Mouse (Mus musculus): ENCODE measurements at regions not wholly inside any gene's neighbourhood (a gene's known extent, or its start where the extent isn't known, plus 50 kb on each side); places are given as distances from the start of the nearest gene placed in this dataset.

GRCm38 (mm10) chr16:84615683-84616082 lies 100.8 kb downstream of the A730009L09Rik start:
- no peak for ATAC-seq (ENCODE audit: insufficient number of reproducible peaks, low FRiP score)
- Histone ChIP-seq H3K36me3 (no peaks in the 10 kb centered on the region), H3K4me3 (no peak overlapping the region), H3K4me2 (no peak overlapping the region), H3K27me3 (replicated peaks) (no peaks in the 10 kb centered on the region), H3K9ac (no peak overlapping the region), H3K9me3 (replicated peaks) (no peaks in the 10 kb centered on the region), H3K4me1 (replicated peaks) (no peaks in the 10 kb centered on the region), H3K27ac (ENCODE audit: poor library complexity, severe bottlenecking) (no peak overlapping the region)
- 73% methylated on average over 7 of the region's 7 CpGs for WGBS

GRCm38 (mm10) chr16:84616132-84616531 lies 101.2 kb downstream of the A730009L09Rik start:
- WGBS: 62% methylated on average over 1 of the region's 1 CpGs

GRCm38 (mm10) chr16:84618379-84618778 lies 103.5 kb downstream of the A730009L09Rik start:
- H3K9ac ChIP-seq: no peak overlapping the region
- ATAC-seq (ENCODE audit: insufficient number of reproducible peaks, low FRiP score): no peak
- H3K4me2 ChIP-seq: no peak overlapping the region
- H3K27me3 ChIP-seq (replicated peaks): no peaks in the 10 kb centered on the region
- H3K4me3 ChIP-seq: no peak overlapping the region
- no peaks in the 10 kb centered on the region for H3K4me1 ChIP-seq (replicated peaks)
- 78% methylated on average over 2 of the region's 2 CpGs for WGBS
- no peaks in the 10 kb centered on the region for H3K9me3 ChIP-seq (replicated peaks)
- no peak overlapping the region for H3K27ac ChIP-seq (ENCODE audit: poor library complexity, severe bottlenecking)
- no peaks in the 10 kb centered on the region for H3K36me3 ChIP-seq

More at GRCm38 (mm10) chr16:84616132-84616531, 101.2 kb downstream of the A730009L09Rik start:
- H3K4me2 ChIP-seq: no peak overlapping the region
- no peaks in the 10 kb centered on the region for H3K27me3 ChIP-seq (replicated peaks)
- no peaks in the 10 kb centered on the region for H3K36me3 ChIP-seq
- no peaks in the 10 kb centered on the region for H3K4me1 ChIP-seq (replicated peaks)
- H3K4me3 ChIP-seq: no peak overlapping the region
- no peak overlapping the region for H3K27ac ChIP-seq (ENCODE audit: poor library complexity, severe bottlenecking)
- ATAC-seq (ENCODE audit: insufficient number of reproducible peaks, low FRiP score): no peak
- no peak overlapping the region for H3K9ac ChIP-seq
- no peaks in the 10 kb centered on the region for H3K9me3 ChIP-seq (replicated peaks)

- H3K9ac ChIP-seq: no peak overlapping the region
- no peaks in the 10 kb centered on the region for H3K9me3 ChIP-seq (replicated peaks)
- no peaks in the 10 kb centered on the region for H3K4me1 ChIP-seq (replicated peaks)
- no peaks in the 10 kb centered on the region for H3K27me3 ChIP-seq (replicated peaks)
- no peak overlapping the region for H3K27ac ChIP-seq (ENCODE audit: poor library complexity, severe bottlenecking)
- no peaks in the 10 kb centered on the region for H3K36me3 ChIP-seq
- H3K4me3 ChIP-seq: no peak overlapping the region
- no peak overlapping the region for H3K4me2 ChIP-seq
- ATAC-seq (ENCODE audit: insufficient number of reproducible peaks, low FRiP score): no peak
- WGBS: 77% methylated on average over 2 of the region's 2 CpGs
These were observed 105.0 kb downstream of the A730009L09Rik start for GRCm38 (mm10) chr16:84619876-84620275.

GRCm38 (mm10) chr16:84620861-84621260 lies 105.9 kb downstream of the A730009L09Rik start:
- no peak for ATAC-seq (ENCODE audit: insufficient number of reproducible peaks, low FRiP score)
- no CpG with 5 or more reads among the region's 1 CpGs for WGBS
- peak overlapping the region; percentile 29; the same call in 1 of the 2 replicates for H3K4me2 ChIP-seq
- H3K9me3 ChIP-seq (replicated peaks): no peaks in the 10 kb centered on the region
- no peaks in the 10 kb centered on the region for H3K36me3 ChIP-seq
- H3K27me3 ChIP-seq (replicated peaks): no peaks in the 10 kb centered on the region
- H3K27ac ChIP-seq (ENCODE audit: poor library complexity, severe bottlenecking): no peak overlapping the region
- H3K9ac ChIP-seq: no peak overlapping the region
- H3K4me3 ChIP-seq: peak overlapping the region; percentile 21; the same call in 1 of the 2 replicates
- H3K4me1 ChIP-seq (replicated peaks): no peaks in the 10 kb centered on the region

- Histone ChIP-seq H3K36me3 (no peaks in the 10 kb centered on the region), H3K9me3 (replicated peaks) (no peaks in the 10 kb centered on the region), H3K4me2 (peak overlapping the region; percentile 29; the same call in 1 of the 2 replicates), H3K4me3 (peak overlapping the region; percentile 21; the same call in 1 of the 2 replicates), H3K27me3 (replicated peaks) (no peaks in the 10 kb centered on the region), H3K9ac (no peak overlapping the region), H3K4me1 (replicated peaks) (no peaks in the 10 kb centered on the region), H3K27ac (ENCODE audit: poor library complexity, severe bottlenecking) (no peak overlapping the region)
- no peak for ATAC-seq (ENCODE audit: insufficient number of reproducible peaks, low FRiP score)
- WGBS: 54% methylated on average over 8 of the region's 8 CpGs
These were observed 106.5 kb downstream of the A730009L09Rik start for GRCm38 (mm10) chr16:84621300-84622031.

GRCm38 (mm10) chr16:84623346-84624085 lies 108.6 kb downstream of the A730009L09Rik start:
- Histone ChIP-seq H3K4me3 (no peak overlapping the region), H3K27me3 (replicated peaks) (no peaks in the 10 kb centered on the region), H3K9me3 (replicated peaks) (no peaks in the 10 kb centered on the region), H3K4me2 (no peak overlapping the region), H3K9ac (no peak overlapping the region), H3K4me1 (replicated peaks) (no peaks in the 10 kb centered on the region), H3K36me3 (no peaks in the 10 kb centered on the region), H3K27ac (ENCODE audit: poor library complexity, severe bottlenecking) (no peak overlapping the region)
- 70% methylated on average over 4 of the region's 4 CpGs for WGBS
- ATAC-seq (ENCODE audit: insufficient number of reproducible peaks, low FRiP score): no peak

GRCm38 (mm10) chr16:84624443-84625109 lies 109.7 kb downstream of the A730009L09Rik start:
- no peaks in the 10 kb centered on the region for H3K9me3 ChIP-seq (replicated peaks)
- H3K27ac ChIP-seq (ENCODE audit: poor library complexity, severe bottlenecking): no peak overlapping the region
- H3K9ac ChIP-seq: no peak overlapping the region
- no peaks in the 10 kb centered on the region for H3K4me1 ChIP-seq (replicated peaks)
- H3K4me2 ChIP-seq: no peak overlapping the region
- H3K36me3 ChIP-seq: no peaks in the 10 kb centered on the region
- WGBS: 52% methylated on average over 5 of the region's 5 CpGs
- no peak for ATAC-seq (ENCODE audit: insufficient number of reproducible peaks, low FRiP score)
- no peak overlapping the region for H3K4me3 ChIP-seq
- H3K27me3 ChIP-seq (replicated peaks): no peaks in the 10 kb centered on the region

GRCm38 (mm10) chr16:84625110-84625722 lies 110.3 kb downstream of the A730009L09Rik start:
- WGBS: 75% methylated on average over 4 of the region's 4 CpGs
- ATAC-seq (ENCODE audit: insufficient number of reproducible peaks, low FRiP score): no peak
- H3K4me1 ChIP-seq (replicated peaks): no peaks in the 10 kb centered on the region

GRCm38 (mm10) chr16:84627052-84627451 lies 108.5 kb downstream of the Mrpl39 start:
- H3K9ac ChIP-seq: no peak overlapping the region
- H3K4me3 ChIP-seq: no peak overlapping the region
- no peaks in the 10 kb centered on the region for H3K36me3 ChIP-seq
- no peak overlapping the region for H3K4me2 ChIP-seq
- ATAC-seq (ENCODE audit: insufficient number of reproducible peaks, low FRiP score): no peak
- H3K27me3 ChIP-seq (replicated peaks): no peaks in the 10 kb centered on the region
- no peak overlapping the region for H3K27ac ChIP-seq (ENCODE audit: poor library complexity, severe bottlenecking)
- H3K4me1 ChIP-seq (replicated peaks): no peaks in the 10 kb centered on the region
- 82% methylated on average over 2 of the region's 2 CpGs for WGBS
- no peaks in the 10 kb centered on the region for H3K9me3 ChIP-seq (replicated peaks)

More at GRCm38 (mm10) chr16:84625110-84625722, 110.3 kb downstream of the A730009L09Rik start:
- Histone ChIP-seq H3K36me3 (no peaks in the 10 kb centered on the region), H3K4me3 (no peak overlapping the region), H3K27ac (ENCODE audit: poor library complexity, severe bottlenecking) (no peak overlapping the region), H3K27me3 (replicated peaks) (no peaks in the 10 kb centered on the region), H3K9me3 (replicated peaks) (no peaks in the 10 kb centered on the region), H3K9ac (no peak overlapping the region), H3K4me2 (no peak overlapping the region)

- Histone ChIP-seq H3K36me3 (no peaks in the 10 kb centered on the region), H3K4me3 (no peak overlapping the region), H3K9me3 (replicated peaks) (no peaks in the 10 kb centered on the region), H3K27ac (ENCODE audit: poor library complexity, severe bottlenecking) (no peak overlapping the region), H3K9ac (no peak overlapping the region), H3K4me2 (no peak overlapping the region), H3K27me3 (replicated peaks) (no peaks in the 10 kb centered on the region), H3K4me1 (replicated peaks) (no peaks in the 10 kb centered on the region)
- WGBS: 54% methylated on average over 1 of the region's 1 CpGs
- no peak for ATAC-seq (ENCODE audit: insufficient number of reproducible peaks, low FRiP score)
These were observed 105.7 kb downstream of the Mrpl39 start for GRCm38 (mm10) chr16:84629868-84630267.

Data from heart, embryonic 12.5 days (tissue).